Mouse (Mus musculus) neural tube, embryonic 10.5 days (tissue): ENCODE results near the gene BC048403.
"Not testable (repeated sequence)": the region's sequence is repeated elsewhere in the genome, so short reads cannot be mapped to it uniquely, and the experiment has no call there.

Experiments
- DNase-seq: peaks from one replicate; pipeline ENCODE4 v3.0.0-alpha.2; 2017; ENCODE audit warnings: low spot score; ENCODE audit errors: extremely low spot score

The BC048403 gene

DNA sequence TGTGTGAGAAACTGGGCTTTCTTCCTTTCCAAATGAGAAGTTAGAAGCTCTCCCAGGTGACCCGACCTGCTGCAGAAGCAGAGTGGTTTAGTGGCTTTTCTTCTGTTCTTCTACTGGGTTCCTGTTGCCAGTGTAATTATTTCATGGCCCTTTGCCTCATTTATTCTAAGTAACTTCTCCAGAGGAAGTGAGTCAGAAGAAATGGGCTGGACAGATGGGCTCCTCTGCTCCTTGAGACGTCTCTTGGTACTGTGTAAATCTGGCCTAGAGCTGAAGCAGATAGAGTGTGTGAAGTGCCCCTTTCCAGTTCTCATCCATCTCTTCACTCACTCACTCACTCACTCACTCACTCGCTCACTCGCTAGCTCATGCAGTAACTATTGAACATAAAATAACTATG, 16.9 kb downstream of the BC048403 start:
- DNase-seq, result no peak

DNA sequence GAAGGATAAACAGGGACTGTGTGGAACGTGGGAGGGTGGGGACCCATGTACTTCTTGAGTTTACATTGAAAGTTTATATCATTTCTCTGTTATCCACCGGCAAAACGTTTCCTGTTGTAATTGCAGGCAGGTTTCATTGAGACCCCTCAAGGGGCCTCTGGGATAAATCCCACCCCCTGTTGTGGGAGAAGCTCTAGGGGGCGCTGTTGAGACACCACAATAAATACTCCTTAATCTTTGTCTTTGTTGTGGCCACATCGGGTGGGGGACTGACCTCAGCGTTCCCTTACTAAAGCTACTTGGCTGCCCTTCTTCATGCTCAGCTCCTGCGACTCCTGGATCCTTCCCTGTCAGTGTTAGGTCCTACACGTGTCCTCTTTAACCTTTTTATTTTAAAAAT, 19.4 kb downstream of the BC048403 start:
- DNase-seq, result no peak

DNA sequence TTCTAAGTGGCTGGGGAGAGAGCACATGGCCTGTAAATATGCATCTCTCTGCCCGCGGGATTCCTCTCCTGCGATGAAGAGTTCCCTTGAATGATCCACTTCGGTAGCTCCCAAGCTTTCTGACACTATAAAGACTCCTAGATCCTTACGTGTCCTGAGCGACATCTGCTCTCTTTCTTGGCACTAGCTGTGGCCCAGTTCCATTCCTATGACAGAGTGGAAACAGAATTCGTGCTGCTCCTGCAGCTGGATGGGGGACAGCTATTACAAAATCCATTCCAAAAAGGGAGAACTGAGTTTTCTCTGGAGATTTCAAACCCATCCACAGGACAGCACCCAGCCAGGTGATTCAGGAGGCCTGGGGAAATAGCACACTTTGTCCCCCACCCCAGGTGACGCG, 22.4 kb downstream of the BC048403 start:
- no peak for DNase-seq

DNA sequence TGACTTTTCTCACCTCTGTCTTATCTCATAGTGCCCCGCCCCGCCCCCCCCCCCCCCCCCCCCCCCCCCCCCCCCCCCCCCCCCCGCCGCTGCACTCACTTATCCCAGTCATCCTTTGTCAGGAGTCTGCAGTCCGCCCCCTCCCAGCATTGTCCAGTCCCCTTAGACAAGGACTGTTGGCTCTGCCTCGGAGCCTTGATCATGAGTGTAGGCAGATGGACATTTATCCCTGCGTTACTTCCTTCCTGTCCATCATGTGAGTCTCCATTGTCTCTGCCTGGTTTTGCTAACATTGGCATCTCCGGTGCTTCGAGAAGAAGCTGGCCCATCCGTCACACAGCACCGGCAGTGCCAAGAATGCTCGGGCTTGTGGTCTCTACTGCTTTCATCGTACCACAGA, 23.5 kb downstream of the BC048403 start:
- DNase-seq, result no peak

DNA sequence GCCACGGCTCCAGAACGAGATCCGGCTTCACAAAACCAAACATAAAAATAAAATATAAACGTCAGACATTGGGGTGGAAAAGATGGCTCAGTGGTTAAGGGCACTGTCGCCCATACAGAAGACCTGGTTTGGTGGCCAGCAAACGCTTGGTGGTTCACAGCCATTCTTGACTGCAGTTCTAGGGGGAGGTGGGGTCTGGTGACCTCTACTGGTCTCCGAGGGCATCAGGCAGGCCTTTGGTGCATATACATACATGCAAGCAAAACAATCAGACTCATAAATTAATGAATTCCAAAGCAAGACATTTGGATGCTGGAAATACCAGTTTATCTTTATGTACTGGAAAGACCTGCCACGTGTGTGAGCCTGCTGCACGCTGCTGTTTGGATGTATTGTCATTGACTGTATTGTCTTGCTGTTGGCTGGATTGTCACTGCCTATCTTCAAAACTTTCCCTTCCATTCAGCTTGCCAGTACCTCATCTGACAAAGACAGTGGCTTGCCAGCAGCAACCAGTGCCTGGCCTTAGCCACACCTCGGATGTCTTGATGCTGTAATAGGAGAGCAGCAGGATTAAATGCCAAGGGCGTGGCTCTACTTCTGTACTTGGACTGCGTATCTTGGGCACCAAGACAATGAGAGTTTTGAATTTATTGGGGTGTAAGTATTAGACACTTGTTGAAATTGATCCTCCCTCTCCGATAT, 24.9 kb downstream of the BC048403 start:
- no peak for DNase-seq

DNA sequence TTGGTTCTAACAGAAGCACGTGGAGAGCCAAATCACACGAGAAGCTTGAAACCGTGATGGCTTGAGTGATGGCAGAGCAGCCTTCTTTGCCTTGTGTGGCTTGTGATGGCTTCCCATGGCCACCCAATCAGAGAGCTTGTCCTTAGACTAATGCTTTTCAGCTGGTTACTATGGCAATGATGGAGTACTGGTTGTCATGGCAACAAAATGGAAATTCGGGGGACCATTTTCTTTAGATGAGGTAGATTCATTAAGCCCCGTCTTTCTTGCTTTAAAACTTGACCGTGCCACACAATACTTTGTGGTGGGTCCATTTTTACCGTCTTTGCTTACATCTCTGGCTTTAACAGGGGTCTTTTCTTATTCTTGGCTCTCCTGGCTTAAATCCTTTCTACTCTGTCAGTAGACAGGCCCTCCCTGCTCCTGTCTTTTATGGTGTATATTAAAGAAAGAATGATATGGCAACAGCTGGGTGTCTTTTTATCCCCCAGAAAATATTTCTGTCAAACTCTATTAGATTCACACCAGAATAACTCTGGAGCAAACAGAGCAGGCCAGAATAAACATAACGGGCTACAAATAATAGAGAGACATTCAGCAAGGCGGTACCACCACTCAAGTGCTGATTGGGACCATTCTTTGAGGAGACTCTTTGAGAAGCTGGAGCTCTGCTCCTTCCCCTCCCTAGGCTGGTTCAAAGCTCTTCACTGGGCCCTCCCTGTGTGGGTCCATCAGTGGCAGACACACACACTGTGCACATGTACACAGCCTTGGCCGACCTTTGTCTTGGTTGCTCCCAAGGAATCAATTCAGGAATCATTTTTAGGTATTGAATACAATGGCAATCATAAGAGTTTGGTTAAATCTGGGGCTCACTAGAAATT, 25.7 kb downstream of the BC048403 start:
- DNase-seq, result no peak

DNA sequence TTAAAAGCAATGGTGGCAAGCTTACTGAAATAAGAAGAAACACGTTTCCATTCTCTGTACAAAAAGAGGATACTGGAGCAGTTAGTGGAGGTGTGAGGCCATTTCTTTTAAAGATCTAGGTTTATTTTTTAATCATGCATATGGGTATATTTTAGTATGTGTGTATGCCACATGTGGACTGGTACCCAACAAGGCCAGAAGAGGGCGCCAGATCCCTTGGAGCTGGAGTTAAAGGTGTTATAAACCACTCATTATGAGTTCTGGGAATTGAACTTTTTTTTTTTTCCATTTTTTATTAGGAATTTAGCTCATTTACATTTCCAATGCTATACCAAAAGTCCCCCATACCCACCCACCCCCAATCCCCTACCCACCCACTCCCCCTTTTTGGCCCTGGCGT, 27.6 kb downstream of the BC048403 start:
- DNase-seq, result not testable (repeated sequence)

DNA sequence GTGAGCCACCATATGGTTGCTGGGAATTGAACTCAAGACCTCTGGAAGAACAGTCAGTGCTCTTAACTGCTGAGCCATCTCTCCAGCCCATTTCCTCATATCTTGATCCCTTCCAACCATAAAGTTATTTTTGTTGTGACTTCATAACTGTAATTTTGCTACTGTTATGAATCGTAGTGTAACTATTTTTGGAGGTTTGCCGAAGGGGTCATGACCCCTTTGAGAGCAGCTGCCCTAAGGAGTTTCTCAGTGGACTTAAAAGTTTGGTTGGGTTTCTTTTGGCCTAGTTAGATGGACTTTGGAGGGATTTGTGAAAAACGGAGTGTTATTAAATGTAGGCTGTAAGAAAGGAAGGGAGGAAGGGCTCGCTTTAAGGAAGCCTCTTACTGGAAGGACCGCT, 30.0 kb downstream of the BC048403 start:
- no peak for DNase-seq

DNA sequence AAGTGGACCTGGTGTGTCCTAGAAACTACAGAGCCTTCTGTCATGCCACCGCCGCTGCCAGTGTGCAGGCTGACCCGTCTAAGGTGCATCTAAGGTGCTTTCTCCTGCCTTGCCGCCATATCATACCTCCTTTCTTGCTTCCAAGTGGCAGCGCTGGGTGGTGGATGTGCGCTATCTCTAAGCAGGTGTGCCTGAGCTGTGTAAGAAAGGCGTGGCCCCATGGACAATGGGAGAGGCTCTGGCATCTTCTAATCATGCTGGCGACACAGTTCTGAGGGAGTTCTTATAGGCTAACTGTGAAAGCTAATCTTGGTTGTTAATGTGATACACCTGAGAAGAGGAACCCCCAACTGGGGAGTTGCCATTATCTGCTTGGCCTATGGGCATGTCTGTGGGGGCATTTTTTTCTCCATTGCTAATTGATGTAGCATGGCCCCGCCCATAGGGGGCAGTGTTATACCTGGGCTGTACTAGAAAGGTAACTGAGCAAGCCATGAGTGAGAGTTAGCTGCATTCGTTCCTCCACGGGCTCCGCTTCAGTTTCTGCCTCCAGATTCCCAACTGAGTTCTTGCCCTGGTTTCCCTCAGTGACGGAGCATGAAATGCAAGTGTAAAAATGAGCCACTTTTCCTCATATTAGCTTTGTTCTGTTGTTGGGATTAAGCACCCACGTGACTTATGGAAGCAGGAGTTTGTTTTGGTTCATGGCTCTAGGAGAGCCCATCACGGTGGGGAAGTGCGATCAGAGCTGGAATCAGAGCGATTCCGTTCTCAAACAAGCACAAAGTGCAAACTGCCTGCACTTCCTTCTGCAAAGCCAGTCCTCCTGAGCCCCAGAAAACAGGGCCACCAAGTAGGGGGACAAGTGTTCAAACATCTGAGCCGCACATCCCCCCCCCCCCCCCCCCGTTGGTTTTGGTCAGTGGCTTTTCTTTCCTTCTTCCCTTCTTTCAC, 31.2 kb downstream of the BC048403 start:
- DNase-seq, result peak; percentile 49

DNA sequence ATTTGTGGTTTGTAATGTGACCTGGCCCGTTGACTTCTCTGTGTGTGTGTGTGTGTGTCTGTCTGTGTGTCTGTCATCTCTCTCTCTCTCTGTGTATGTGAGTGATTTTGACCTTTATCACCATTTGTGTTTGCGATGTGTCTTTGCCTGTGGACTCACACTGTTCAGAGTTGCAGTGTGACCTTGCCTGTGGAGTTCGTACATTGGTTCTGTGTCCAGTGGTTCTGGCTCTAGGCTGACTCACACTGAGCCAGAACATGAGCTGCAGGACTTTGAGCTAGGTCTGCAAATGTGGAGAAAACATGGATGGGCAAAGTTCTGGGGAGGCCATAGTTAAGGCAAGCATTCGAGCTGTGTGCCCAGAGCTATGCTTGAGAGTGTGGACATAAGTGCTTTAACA, 34.1 kb downstream of the BC048403 start:
- no peak for DNase-seq

DNA sequence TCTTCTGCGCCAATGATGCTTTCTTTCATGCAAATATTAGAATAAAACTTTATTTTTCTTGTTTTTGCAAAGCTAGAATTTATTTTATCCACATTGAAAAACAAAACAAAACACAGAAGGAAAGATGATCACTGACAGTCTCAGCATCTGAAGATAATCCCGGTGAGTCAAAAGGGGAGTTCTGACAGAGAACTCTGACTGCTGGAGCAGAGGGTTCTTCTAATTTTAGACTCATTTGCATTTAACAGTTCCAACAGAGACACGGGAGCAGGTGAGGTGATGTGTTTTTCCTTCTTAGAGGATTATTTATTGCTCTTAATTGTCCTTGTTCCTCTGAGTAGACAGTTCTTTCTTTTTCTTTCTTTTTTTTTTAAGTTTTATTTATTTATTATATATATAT, 36.3 kb downstream of the BC048403 start:
- DNase-seq, result no peak

DNA sequence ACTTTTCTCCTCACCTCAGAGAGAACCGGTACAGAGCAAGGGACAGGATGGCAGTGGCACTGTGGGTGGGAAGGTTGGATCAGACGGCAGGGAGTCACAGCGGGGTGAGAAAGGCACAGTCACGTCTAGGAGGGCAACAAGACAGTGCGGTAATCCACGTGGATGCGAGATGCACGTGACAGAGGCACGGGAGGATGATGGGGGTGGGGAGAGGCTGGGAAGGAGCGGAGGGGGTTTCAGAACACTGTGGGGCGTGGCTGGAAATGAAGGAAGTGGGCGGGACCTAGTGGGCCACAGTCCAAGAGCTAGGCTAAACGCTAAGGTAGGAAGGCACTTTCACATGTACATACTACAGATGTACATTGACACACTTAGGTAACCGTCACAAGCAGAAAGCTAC, 41.4 kb downstream of the BC048403 start:
- DNase-seq, result no peak

DNA sequence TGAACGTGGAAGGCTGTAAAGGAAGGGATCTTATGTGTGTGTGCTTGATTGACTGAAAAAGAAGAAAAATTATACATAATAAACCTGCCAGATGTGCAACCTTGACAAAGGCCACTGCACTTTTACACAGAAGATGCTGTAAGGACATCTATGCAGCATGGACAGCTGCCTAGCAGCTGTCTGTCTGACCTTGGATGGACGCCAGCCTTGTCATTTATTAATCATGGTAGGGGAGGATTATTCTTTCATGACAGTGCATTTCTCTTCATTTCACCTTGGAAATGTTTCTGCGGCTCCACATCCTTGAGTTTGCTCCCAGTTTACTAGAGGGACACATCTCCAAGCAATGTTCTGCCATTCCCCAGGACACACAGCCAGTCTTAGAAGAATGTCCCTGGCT, 48.8 kb downstream of the BC048403 start:
- no peak for DNase-seq

DNA sequence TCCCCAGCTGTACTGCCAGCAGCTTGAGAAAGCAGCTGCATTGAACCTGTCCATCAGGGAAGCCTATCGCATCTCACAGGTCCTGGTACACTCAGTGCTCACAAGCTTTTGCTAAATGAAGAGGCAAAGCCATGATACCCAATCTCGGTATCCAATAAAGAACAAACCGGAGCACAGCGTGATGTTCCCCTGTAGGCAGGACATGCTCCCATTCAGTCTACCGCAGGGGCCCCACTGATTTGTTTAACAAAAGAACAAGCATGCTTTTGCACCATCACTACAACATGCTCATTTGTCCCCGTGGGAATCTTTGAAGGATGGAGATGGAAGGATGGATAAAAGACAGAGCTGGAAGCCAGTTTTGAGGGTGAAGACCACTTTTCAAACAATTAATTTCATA, 50.3 kb downstream of the BC048403 start:
- no peak for DNase-seq

DNA sequence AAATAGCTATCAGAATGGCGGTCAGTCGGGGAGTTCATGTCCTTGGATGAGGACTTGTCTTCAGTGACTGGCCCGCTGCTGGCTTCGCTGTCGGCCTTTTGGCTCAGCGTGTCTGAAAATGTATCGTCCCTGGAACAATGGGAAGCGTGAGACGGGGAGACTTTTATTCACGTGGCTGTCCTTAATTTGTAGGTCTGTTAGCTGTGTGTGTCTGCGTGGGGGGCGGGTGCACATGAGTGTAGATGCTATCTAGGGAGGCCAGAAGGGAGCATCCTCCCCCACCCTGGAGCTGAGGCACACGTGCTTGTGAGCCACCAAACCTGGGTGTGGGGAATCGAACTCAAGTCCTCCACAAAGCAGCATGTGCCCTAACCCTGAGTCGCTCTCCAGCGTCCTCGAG, 52.9 kb downstream of the BC048403 start:
- no peak for DNase-seq

DNA sequence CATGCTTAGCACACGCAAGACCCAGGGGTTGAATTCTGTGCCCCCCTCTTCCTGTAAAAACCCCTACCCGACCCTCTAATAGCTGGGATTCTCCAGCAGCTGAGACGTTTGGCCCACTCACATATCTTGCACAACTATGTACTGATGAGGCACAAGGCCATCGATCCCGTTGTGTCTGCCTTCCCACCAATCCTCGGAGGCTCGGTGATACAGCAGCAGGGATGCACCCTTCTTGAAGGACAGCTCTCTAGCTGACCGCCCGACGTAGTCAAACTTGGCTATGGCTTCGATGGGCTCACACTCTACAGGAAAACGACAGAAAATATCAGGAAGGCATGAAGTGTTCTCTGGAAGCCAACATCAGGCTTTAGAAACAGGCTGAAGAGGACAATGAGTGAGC, 54.7 kb downstream of the BC048403 start:
- DNase-seq, result no peak

DNA sequence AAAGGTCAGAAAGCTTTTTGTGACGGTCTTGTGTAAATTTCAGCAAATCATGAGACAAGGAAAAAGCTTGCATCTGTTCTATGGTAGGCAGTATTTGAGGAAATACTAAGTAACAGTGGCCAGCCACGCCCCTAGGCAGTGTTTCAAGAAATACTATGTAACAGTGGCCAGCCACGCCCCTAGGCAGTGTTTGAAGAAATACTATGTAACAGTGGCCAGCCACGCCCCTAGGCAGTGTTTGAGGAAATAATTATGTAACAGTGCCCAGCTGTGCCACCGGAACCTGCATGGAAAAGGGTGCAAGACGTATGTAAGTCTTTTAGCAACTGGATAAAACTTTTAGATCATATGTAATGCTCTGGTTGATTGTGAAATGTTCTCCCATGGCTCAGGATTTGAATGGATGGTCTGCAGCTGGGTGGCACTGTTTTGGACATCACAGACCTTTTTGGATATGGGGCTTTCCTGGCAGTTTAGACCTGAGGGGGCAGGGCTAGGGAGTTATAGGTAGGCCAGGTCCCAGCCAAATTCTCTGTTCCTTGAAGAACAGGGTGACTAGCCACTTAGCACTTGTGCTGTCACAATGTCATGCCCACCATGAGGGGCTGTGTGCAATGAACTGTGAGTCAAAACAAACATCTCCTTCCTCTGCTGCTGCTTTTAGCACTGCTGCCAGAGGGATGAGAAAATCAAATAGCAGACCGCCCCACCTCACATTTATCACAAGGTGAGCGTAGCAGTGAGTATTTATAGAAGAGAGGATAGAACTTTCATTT, 56.5 kb downstream of the BC048403 start:
- DNase-seq, result no peak

DNA sequence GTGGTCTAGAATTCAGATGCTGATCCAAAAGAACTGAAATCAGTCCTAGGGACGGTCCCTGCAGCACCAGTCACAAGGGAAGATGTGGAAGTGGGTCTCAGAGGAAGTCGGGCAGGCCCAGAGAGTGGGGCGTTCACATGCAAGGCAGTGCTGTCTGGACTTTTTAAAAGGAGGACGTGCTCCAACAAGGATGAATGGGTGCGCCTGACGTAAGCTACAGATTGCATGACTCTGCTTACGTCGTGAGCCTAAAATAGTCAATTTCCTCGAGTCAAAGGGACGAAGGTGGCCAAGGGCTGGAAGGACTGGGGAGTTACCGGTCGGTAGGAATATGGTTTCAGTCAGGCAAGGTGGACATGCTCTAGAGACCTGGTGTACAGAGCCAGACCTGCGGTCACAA, 60.3 kb downstream of the BC048403 start:
- no peak for DNase-seq
